Mouse (Mus musculus): ENCODE data around the gene Slc6a9.

The Slc6a9 gene

GRCm38 (mm10) chr4:117882701-117883691 lies 48.7 kb downstream of the Slc6a9 start, which contains the start of gene B4galt2:
B4galt2 (minus strand) TSS chr4:117883487.
- DNase-seq = no peak

GRCm38 (mm10) chr4:117884146-117884545 lies 49.8 kb downstream of the Slc6a9 start:
- DNase-seq = no peak

DNA sequence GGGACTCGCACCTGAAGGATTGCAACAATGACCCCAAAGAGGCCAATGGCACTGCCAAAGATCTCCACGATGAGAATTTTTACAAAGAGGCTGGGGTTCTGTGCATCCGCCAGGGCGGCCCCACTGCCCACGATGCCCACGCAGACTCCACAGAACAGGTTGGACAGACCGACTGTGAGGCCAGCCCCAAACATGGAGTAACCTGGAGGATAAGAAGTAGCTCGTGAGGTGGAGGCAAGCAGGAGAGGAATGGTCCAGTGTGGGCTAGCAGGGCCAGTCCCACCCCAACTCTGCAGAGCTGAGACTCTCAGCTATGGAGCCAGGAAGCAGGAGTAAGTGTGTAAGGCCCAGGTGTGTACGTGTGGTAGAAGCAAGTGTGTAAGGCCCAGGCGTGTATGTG lies 50.8 kb downstream of the Slc6a9 start:
- no peak for DNase-seq

GRCm38 (mm10) chr4:117885994-117886393 lies 51.7 kb downstream of the Slc6a9 start:
- no peak for DNase-seq

GRCm38 (mm10) chr4:117886644-117887043 lies 52.3 kb downstream of the Slc6a9 start:
- DNase-seq = peak; percentile 52

DNA sequence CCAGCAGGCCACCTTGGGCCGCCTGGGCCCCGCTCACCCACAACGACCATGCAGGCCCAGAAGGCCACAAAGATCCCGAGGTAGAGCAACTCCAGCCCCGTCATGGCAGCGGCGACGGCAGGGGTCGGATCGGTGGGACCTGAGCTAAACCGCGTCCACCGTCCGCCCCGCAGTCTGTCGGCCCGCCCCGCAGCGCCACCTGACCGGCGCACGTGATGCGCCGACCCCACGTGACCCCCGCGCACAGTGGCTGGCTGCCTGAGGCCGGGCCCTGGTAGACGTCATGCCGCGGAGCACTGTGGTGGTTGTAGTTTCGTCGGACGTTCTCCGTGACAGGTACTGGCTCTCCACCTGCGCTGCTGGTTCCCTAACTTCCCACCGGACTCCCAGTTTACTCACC lies 52.8 kb downstream of the Slc6a9 start, which contains the start of gene Atp6v0b:
TSS of gene Atp6v0b (minus strand) at position 201 of the 400 bp plus-strand sequence.
- peak; percentile 97 for DNase-seq

DNA sequence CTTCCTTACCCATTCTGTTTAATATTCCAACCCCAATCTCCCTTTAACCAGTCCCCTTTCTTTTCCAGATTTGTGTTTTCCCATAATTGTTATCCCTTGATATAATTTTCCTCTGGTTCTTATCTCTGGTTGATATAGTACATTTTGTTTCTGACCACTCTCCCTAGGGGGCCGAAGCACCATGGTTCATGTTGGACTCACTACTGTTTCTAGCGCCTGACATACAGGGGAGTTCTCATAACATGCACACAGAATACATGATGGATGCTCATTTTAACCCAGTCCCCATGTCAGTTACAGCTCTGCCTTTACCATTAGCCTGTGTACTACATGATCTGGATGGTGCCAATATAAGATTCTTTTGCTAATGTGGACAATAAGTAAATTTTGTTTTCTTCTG lies 53.6 kb downstream of the Slc6a9 start:
- no peak for DNase-seq

GRCm38 (mm10) chr4:117889471-117889870 lies 55.2 kb downstream of the Slc6a9 start:
- no peak for DNase-seq

- no peak for DNase-seq
Observed at GRCm38 (mm10) chr4:117890031-117890430, 55.7 kb downstream of the Slc6a9 start.

- no peak for DNase-seq
Observed at GRCm38 (mm10) chr4:117890750-117891149, 56.4 kb downstream of the Slc6a9 start.

GRCm38 (mm10) chr4:117891738-117892161 lies 57.4 kb downstream of the Slc6a9 start, which contains the start of gene Dph2:
Dph2 (minus strand) TSS chr4:117892032.
- peak; percentile 95 for DNase-seq

DNA sequence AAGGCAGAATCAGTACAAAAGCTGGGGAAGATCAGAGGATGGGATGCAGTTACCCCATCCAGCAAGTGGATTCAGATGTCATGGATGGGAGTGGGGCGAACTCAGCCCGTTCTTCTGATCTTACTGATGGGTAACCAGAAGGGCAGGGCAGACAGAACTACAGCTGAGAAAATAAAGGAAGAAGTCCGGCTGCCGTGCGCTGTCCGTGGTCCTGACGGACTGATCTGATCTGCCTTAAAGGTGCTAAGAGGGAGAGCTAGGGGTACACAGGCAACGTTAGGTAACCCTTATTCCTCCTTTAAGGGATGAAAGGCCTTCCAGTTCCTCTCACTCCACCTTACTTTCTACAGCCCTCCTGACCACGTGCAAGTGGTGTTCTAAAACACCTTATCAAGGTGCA lies 59.1 kb downstream of the Slc6a9 start:
- DNase-seq = peak; percentile 71

GRCm38 (mm10) chr4:117894601-117895000 lies 60.3 kb downstream of the Slc6a9 start:
- DNase-seq = no peak

GRCm38 (mm10) chr4:117895339-117895738 lies 61.0 kb downstream of the Slc6a9 start:
- DNase-seq = no peak

DNA sequence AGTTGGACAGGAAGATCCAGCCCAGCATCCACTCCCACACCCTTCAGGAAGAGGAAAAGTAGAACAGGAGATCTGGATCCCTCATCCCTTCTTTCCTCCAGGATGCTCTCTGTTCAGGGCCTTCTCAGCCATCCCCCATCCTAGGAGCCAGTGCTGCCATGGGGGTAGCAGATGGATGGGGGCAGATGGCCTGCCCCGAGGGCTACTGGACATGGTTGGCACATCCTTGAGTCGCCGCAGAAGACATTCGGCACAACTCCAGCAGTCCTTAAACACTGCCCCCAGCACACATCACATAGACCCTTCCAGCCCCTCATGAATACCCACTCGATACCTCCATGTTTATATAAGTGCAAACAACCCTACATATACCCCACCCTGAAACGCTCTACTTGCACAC lies 61.7 kb downstream of the Slc6a9 start:
- DNase-seq = no peak

DNA sequence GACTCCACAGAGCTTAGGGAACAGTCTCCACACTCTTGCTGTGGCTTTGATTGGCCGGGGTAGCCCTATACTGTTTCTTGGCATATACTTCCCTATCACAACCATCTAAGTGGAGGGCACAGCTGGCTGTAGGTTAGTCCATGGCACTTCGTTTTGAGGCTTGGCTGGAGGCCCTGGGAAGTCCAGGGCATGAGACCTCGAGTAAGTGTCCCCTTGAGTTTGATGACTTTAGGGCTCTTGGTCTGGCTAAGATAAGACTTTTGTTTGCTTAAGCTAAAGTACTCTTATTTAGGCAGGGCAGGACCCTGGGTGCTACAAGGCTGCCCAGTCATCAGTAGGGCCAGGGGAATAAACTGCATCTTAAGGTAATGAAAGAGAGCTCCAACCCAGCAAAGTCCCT lies 63.8 kb downstream of the Slc6a9 start:
- peak; percentile 76 for DNase-seq

- DNase-seq = no peak
Observed at GRCm38 (mm10) chr4:117904094-117904493, 69.8 kb downstream of the Slc6a9 start.

DNA sequence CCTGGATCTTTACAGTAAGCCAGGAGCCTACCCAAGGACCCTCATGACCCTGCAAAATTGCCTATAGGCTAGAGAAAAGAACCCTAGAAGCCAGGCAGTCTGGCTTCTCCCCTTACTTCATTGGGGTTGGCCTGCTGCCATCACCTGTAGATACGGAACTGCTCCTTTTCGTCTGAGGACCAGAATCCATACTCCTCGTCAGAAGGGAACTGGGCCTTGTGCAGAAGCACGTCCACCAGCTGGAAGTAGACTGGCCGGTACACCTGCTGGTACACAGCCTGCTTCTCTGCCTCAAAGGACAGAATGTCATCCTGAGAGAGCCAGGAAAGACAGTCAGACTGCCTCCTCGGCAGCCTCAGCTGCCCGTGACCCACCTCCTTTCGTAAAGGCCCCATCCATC lies 70.5 kb downstream of the Slc6a9 start:
- no peak for DNase-seq

GRCm38 (mm10) chr4:117906196-117906595 lies 71.9 kb downstream of the Slc6a9 start:
- peak; percentile 87 for DNase-seq

- no peak for DNase-seq
Observed at GRCm38 (mm10) chr4:117908834-117909453, 74.6 kb downstream of the Slc6a9 start.

GRCm38 (mm10) chr4:117912131-117912561 lies 77.8 kb downstream of the Slc6a9 start:
- no peak for DNase-seq

GRCm38 (mm10) chr4:117912685-117913273 lies 78.5 kb downstream of the Slc6a9 start:
- no peak for DNase-seq

GRCm38 (mm10) chr4:117913421-117913820 lies 79.1 kb downstream of the Slc6a9 start:
- DNase-seq = peak; percentile 82
